Mouse (Mus musculus): ENCODE measurements around the gene Myh7. TPM values are rescaled to one million over a fixed set of nuclear protein-coding genes. Genes with fewer than 3 reads are reported as not detected.
A peak's percentile ranks its signal among the peaks of the same experiment; 100 is the strongest.
"Not testable (repeated sequence)": the region's sequence is repeated elsewhere in the genome, so short reads cannot be mapped to it uniquely, and the experiment has no call there.

Myh7 gene
- total and polyA plus RNA-seq, 3 experiments, result not detected

GRCm38 (mm10) chr14:55003878-55004855 is 9.7 kb upstream of the Myh7 start:
- DNase-seq, result peak; percentile 66

- DNase-seq, result no peak
Observed at GRCm38 (mm10) chr14:55002687-55003120, 8.3 kb upstream of the Myh7 start.

- peak; percentile 32 for DNase-seq
Observed at GRCm38 (mm10) chr14:55001938-55002686, 7.7 kb upstream of the Myh7 start.

- DNase-seq, result no peak
Observed at GRCm38 (mm10) chr14:55001446-55001845, 7.0 kb upstream of the Myh7 start.

- no peak for DNase-seq
Observed at GRCm38 (mm10) chr14:55000814-55001213, 6.4 kb upstream of the Myh7 start.

- DNase-seq, result not testable (repeated sequence)
Observed at GRCm38 (mm10) chr14:54999868-55000267, 5.4 kb upstream of the Myh7 start.

GRCm38 (mm10) chr14:54998680-54999079 is 4.3 kb upstream of the Myh7 start:
- no peak for DNase-seq

- no peak for DNase-seq
Observed at GRCm38 (mm10) chr14:54997297-54997696, 2.9 kb upstream of the Myh7 start.

GRCm38 (mm10) chr14:54996793-54997192 is 2.4 kb upstream of the Myh7 start:
- no peak for DNase-seq

GRCm38 (mm10) chr14:54995457-54996138 is 1.2 kb upstream of the Myh7 start:
- DNase-seq, result no peak

GRCm38 (mm10) chr14:54994869-54995186 is 402 bp upstream of the Myh7 start:
- no peak for DNase-seq

GRCm38 (mm10) chr14:54993636-54994035 is 790 bp downstream of the Myh7 start:
- no peak for DNase-seq

GRCm38 (mm10) chr14:54992196-54992595 is 2.2 kb downstream of the Myh7 start:
- no peak for DNase-seq

- DNase-seq, result no peak
Observed at GRCm38 (mm10) chr14:54989886-54990441, 4.5 kb downstream of the Myh7 start.

- DNase-seq, result no peak
Observed at GRCm38 (mm10) chr14:54988882-54989281, 5.5 kb downstream of the Myh7 start.

- not testable (repeated sequence) for DNase-seq
Observed at GRCm38 (mm10) chr14:54988350-54988874, 6.0 kb downstream of the Myh7 start.

GRCm38 (mm10) chr14:54981934-54982333 is 12.5 kb downstream of the Myh7 start:
- no peak for DNase-seq

GRCm38 (mm10) chr14:54978664-54979063 is 15.8 kb downstream of the Myh7 start:
- no peak for DNase-seq

GRCm38 (mm10) chr14:54976633-54977032 is 17.8 kb downstream of the Myh7 start, which contains the start of gene Gm17428:
Gene Gm17428 (plus strand): TSS chr14:54976933.
- DNase-seq, result no peak

- no peak for DNase-seq
Observed at GRCm38 (mm10) chr14:54974068-54974791, 20.2 kb downstream of the Myh7 start.

- DNase-seq, result not testable (repeated sequence)
Observed at GRCm38 (mm10) chr14:54972786-54973185, 21.6 kb downstream of the Myh7 start.
